Mouse (Mus musculus): ENCODE results near the gene Ets2. TPM values are rescaled to one million over a fixed set of nuclear protein-coding genes. Genes with fewer than 3 reads are reported as not detected.

Gene Ets2
- polyA plus RNA-seq, 1 experiment from 2014 or later = 22.8 TPM

DNA sequence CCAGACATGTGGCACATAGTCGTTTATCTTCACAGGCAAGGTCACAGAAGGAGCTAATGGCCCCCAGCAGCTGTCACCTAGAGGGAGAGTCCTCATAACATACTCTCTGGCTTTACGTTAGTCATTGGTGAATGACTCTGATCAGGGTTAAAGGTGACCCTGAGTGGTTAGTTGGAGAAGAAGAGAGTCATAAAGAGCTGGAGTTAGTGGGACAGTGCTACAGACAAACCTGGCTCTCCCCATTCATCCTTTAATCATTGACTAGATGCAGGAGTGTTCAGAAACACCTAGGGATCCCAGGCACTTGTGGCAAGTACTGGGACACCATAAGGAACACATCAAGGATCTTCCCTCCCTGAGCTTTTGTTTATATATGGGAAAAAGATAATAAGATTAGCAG, 16.1 kb upstream of the Ets2 start:
- 44% methylated on average over 2 of the region's 2 CpGs for WGBS
- H3K27ac ChIP-seq (ENCODE audit: low read depth, low read length) = no peak overlapping the region

DNA sequence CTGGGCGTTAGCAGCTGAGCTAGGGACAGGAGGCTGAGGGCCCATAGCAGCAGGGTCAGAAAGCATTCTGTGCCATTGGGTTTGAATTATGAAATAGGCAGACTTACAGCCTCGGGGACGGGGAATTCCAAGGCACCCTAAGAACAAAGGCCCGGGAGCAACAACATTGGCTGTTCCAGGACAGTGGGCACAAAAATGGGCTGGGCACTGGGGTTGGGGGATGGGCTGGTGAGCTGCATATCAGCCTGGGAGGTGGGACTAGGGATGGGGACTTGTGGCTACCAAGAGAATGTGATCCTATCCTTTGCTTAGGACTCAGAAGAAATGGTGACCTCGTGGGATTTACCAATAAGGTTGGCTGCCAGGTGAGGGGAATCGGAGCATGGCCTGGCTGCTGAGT, 15.6 kb upstream of the Ets2 start:
- H3K27me3 ChIP-seq (ENCODE audit: control insufficient read depth, insufficient read depth, low read length) = no peaks in the 10 kb centered on the region
- no peak for DNase-seq (ENCODE audit: low spot score)
- H3K36me3 ChIP-seq (ENCODE audit: control insufficient read depth, insufficient read depth, low read length) = no peaks in the 10 kb centered on the region
- H3K4me1 ChIP-seq (ENCODE audit: control insufficient read depth, insufficient read depth, low read length) = 0 out of 2 replicates have a peak, but pooled peaks cover 2% of the 10 kb centered on the region
- 73% methylated on average over 6 of the region's 6 CpGs for WGBS
- no peaks in the 10 kb centered on the region for H3K9me3 ChIP-seq (ENCODE audit: control insufficient read depth, low read length)
- H3K4me3 ChIP-seq (ENCODE audit: low read depth, low read length) = no peak overlapping the region
- no peak overlapping the region for H3K9ac ChIP-seq (ENCODE audit: low read length)
- H3K27ac ChIP-seq (ENCODE audit: low read depth, low read length) = no peak overlapping the region
- no peak overlapping the region for H3K4me2 ChIP-seq (ENCODE audit: low read depth)
- ATAC-seq (ENCODE audit: insufficient read depth, low FRiP score, low TSS enrichment) = no peak

More for the DNA sequence above, 16.1 kb upstream of the Ets2 start:
- no peaks in the 10 kb centered on the region for H3K36me3 ChIP-seq (ENCODE audit: control insufficient read depth, insufficient read depth, low read length)
- no peak overlapping the region for H3K4me3 ChIP-seq (ENCODE audit: low read depth, low read length)
- H3K27me3 ChIP-seq (ENCODE audit: control insufficient read depth, insufficient read depth, low read length) = no peaks in the 10 kb centered on the region
- DNase-seq (ENCODE audit: low spot score) (no peak), ATAC-seq (ENCODE audit: insufficient read depth, low FRiP score, low TSS enrichment) (no peak)
- no peak overlapping the region for H3K4me2 ChIP-seq (ENCODE audit: low read depth)
- H3K9me3 ChIP-seq (ENCODE audit: control insufficient read depth, low read length) = no peaks in the 10 kb centered on the region
- H3K9ac ChIP-seq (ENCODE audit: low read length) = no peak overlapping the region
- 0 out of 2 replicates have a peak, but pooled peaks cover 2% of the 10 kb centered on the region for H3K4me1 ChIP-seq (ENCODE audit: control insufficient read depth, insufficient read depth, low read length)

DNA sequence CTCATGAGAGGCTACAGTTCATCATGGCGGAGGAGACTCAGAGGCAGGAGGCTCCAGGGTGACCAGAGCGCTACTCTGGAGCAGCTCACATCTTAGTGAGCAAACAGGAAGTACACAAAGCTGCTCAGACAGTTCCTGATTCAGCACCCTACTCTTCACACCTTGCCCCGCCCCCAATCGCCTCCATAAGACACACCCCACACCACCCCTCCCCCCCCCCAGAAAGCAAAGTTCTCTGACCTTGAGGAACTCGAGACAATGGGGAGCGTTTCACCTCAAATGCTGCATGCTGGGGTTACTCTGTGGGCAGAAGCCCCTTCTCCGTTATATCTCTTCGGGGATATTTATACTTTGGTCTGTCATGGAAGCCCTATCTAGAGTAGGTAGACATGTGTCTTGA, 15.0 kb upstream of the Ets2 start:
- no peaks in the 10 kb centered on the region for H3K27me3 ChIP-seq (ENCODE audit: control insufficient read depth, insufficient read depth, low read length)
- ATAC-seq (ENCODE audit: insufficient read depth, low FRiP score, low TSS enrichment) = no peak
- no peak overlapping the region for H3K9ac ChIP-seq (ENCODE audit: low read length)
- no peaks in the 10 kb centered on the region for H3K9me3 ChIP-seq (ENCODE audit: control insufficient read depth, low read length)
- 89% methylated on average over 8 of the region's 8 CpGs for WGBS
- DNase-seq (ENCODE audit: low spot score) = no peak
- no peaks in the 10 kb centered on the region for H3K36me3 ChIP-seq (ENCODE audit: control insufficient read depth, insufficient read depth, low read length)
- no peak overlapping the region for H3K4me2 ChIP-seq (ENCODE audit: low read depth)
- H3K27ac ChIP-seq (ENCODE audit: low read depth, low read length) = no peak overlapping the region
- 0 out of 2 replicates have a peak, but pooled peaks cover 2% of the 10 kb centered on the region for H3K4me1 ChIP-seq (ENCODE audit: control insufficient read depth, insufficient read depth, low read length)
- no peak overlapping the region for H3K4me3 ChIP-seq (ENCODE audit: low read depth, low read length)

DNA sequence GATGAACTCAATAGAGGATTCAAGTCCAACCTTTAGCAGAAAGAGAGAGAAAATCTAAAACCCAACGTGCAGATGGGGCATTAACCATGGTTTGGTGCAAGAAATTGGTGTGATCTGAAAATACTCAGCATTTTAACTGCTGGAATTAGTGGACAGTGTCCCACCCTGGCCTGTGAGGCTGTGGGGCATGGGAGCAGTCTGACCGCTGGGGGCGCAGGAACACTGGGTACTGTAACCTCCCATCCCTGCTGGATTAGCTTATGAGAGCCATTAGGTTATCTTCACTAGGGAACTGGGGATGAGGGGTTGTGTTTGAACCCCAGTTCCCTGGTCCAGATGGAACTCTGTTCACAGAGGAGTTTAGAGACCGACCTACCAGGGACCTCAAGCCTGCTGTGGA, 13.9 kb upstream of the Ets2 start:
- ATAC-seq (ENCODE audit: insufficient read depth, low FRiP score, low TSS enrichment) (no peak), DNase-seq (ENCODE audit: low spot score) (no peak)
- no peaks in the 10 kb centered on the region for H3K27me3 ChIP-seq (ENCODE audit: control insufficient read depth, insufficient read depth, low read length)
- H3K4me2 ChIP-seq (ENCODE audit: low read depth) = no peak overlapping the region
- no peaks in the 10 kb centered on the region for H3K9me3 ChIP-seq (ENCODE audit: control insufficient read depth, low read length)
- H3K4me1 ChIP-seq (ENCODE audit: control insufficient read depth, insufficient read depth, low read length) = 0 out of 2 replicates have a peak, but pooled peaks cover 2% of the 10 kb centered on the region
- no peak overlapping the region for H3K9ac ChIP-seq (ENCODE audit: low read length)
- H3K36me3 ChIP-seq (ENCODE audit: control insufficient read depth, insufficient read depth, low read length) = no peaks in the 10 kb centered on the region
- WGBS = 76% methylated on average over 4 of the region's 4 CpGs
- H3K27ac ChIP-seq (ENCODE audit: low read depth, low read length) = no peak overlapping the region
- no peak overlapping the region for H3K4me3 ChIP-seq (ENCODE audit: low read depth, low read length)

DNA sequence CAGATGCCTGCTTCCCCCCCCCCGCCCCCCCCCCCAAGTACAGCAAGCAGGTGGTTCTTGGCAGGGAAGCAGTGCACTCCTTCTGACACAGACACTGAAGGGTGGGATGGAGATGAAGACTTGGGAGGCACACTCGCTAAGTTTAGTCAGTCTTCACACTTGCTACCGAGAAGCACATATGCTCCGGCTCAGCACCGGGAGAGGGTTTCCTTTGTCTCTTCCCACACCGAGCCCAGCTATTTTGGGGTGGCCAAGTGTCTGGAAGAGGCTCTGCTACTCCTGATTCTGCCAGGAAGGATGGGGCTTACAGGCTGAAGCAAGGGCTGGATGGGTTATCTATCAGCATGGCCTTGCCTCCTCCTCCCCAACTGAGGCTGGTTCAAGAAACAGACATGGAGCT, 5.3 kb upstream of the Ets2 start:
- Histone ChIP-seq H3K9me3 (ENCODE audit: control insufficient read depth, low read length) (no peaks in the 10 kb centered on the region), H3K9ac (ENCODE audit: low read length) (no peak overlapping the region), H3K36me3 (ENCODE audit: control insufficient read depth, insufficient read depth, low read length) (no peaks in the 10 kb centered on the region), H3K4me3 (ENCODE audit: low read depth, low read length) (no peak overlapping the region), H3K4me2 (ENCODE audit: low read depth) (no peak overlapping the region), H3K27me3 (ENCODE audit: control insufficient read depth, insufficient read depth, low read length) (no peaks in the 10 kb centered on the region), H3K27ac (ENCODE audit: low read depth, low read length) (no peak overlapping the region), H3K4me1 (ENCODE audit: control insufficient read depth, insufficient read depth, low read length) (no peaks in the 10 kb centered on the region)
- 49% methylated on average over 6 of the region's 6 CpGs for WGBS
- no peak for ATAC-seq (ENCODE audit: insufficient read depth, low FRiP score, low TSS enrichment)
- no peak for DNase-seq (ENCODE audit: low spot score)

DNA sequence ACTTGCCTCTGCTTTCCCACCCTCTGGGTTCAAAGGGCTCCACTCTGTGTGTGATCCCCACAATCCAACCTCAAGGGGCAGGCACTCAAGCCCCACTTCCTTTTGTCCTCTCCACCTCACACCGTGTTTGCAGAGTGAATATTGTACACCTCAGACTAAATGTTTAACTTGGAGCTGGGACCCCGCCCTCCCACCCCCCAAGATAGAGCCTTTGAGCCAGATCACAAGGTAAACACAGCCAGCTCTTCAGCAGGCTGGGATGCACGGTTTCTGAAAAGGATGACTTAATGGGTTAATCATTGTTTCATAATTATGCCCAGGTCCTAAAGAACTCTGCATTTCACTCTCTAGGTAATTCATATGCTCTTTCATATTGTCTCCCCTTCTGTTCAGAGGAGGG, 2.2 kb upstream of the Ets2 start:
- H3K27ac ChIP-seq (ENCODE audit: low read depth, low read length) = no peak overlapping the region
- no peak overlapping the region for H3K9ac ChIP-seq (ENCODE audit: low read length)
- no peaks in the 10 kb centered on the region for H3K27me3 ChIP-seq (ENCODE audit: control insufficient read depth, insufficient read depth, low read length)
- WGBS = 57% methylated on average over 3 of the region's 3 CpGs
- no peak overlapping the region for H3K4me3 ChIP-seq (ENCODE audit: low read depth, low read length)
- ATAC-seq (ENCODE audit: insufficient read depth, low FRiP score, low TSS enrichment) (no peak), DNase-seq (ENCODE audit: low spot score) (no peak)
- no peaks in the 10 kb centered on the region for H3K9me3 ChIP-seq (ENCODE audit: control insufficient read depth, low read length)
- no peaks in the 10 kb centered on the region for H3K36me3 ChIP-seq (ENCODE audit: control insufficient read depth, insufficient read depth, low read length)
- H3K4me2 ChIP-seq (ENCODE audit: low read depth) = no peak overlapping the region
- H3K4me1 ChIP-seq (ENCODE audit: control insufficient read depth, insufficient read depth, low read length) = 0 out of 2 replicates have a peak, but pooled peaks cover 2% of the 10 kb centered on the region

DNA sequence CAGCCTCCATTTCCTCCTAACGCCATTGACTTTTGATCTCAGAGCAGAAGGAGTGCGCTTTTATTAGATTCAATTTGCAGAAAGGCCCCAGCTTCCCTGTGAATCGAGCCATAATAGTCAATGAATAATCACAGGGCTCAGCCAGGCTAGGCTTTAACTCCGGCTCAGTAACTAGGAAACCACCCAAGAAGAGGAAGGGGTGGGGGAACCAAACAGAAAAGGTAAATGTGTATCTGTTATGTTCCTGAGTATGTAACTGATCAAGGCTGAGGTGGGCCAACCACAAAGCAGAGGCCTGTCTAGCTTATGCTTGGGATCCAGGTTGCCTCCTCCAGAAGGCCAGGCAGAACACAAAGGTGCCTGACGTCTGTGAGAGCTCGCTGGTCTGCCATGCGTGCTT, 1.7 kb upstream of the Ets2 start:
- 0 out of 2 replicates have a peak, but pooled peaks cover 2% of the 10 kb centered on the region for H3K4me1 ChIP-seq (ENCODE audit: control insufficient read depth, insufficient read depth, low read length)
- H3K36me3 ChIP-seq (ENCODE audit: control insufficient read depth, insufficient read depth, low read length) = no peaks in the 10 kb centered on the region
- ATAC-seq (ENCODE audit: insufficient read depth, low FRiP score, low TSS enrichment) (no peak), DNase-seq (ENCODE audit: low spot score) (no peak)
- no peak overlapping the region for H3K4me3 ChIP-seq (ENCODE audit: low read depth, low read length)
- no peaks in the 10 kb centered on the region for H3K9me3 ChIP-seq (ENCODE audit: control insufficient read depth, low read length)
- H3K9ac ChIP-seq (ENCODE audit: low read length) = no peak overlapping the region
- H3K27me3 ChIP-seq (ENCODE audit: control insufficient read depth, insufficient read depth, low read length) = no peaks in the 10 kb centered on the region
- WGBS = 57% methylated on average over 7 of the region's 7 CpGs
- no peak overlapping the region for H3K4me2 ChIP-seq (ENCODE audit: low read depth)
- no peak overlapping the region for H3K27ac ChIP-seq (ENCODE audit: low read depth, low read length)

DNA sequence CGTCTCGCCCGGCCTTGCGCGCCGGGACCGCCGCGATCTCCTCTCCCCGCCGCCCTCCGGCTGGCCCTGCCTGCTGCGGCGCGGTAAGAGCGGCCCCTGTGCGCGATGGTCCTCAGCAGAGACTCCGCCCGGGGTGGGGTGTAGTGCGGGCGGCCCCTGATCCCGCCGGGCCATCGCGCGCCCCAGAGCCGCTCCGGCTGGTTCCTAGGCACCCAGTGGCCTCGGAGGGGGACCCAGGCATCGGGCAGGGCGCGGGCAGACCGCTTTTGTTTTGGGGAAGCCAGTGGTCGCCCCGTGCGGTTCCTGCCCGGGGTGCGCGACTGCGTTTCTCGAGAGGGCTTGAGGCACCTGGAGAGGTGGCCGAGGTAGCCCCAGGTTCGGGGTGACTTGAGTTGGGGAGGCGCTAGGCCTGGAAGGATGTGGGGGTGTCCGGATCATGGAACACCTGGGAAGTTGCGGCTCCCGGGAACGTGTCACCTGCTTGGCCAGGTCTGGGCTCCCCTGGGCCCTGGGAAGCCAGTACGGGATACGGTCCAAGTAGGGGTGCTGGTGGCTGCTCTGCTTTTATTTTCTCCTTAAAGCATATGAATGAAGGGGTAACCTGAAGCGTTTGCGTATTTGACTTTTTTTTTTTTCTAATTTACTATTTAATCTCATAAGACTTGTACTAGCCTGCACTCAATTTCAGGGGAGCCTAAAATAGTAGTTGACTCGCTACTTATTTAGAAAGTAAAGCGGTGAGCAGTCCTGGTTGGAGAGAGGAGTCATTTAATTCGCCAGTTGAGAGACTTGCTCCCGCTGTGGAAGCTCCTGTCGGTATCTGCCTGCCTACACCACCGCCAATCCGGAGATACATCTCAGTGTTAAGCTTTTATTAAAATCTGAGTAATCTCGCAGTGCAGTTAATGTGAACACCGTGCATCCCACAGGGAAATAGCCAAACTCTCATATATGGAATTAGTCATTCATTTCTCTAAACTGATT, 979 bp downstream of the Ets2 start:
- no peaks in the 10 kb centered on the region; the same call in 1 of the 2 replicates for H3K36me3 ChIP-seq (ENCODE audit: control insufficient read depth, insufficient read depth, low read length)
- 0 out of 2 replicates have a peak, but pooled peaks cover 2% of the 10 kb centered on the region for H3K4me1 ChIP-seq (ENCODE audit: control insufficient read depth, insufficient read depth, low read length)
- peak overlapping the region; percentile 88 for H3K4me2 ChIP-seq (ENCODE audit: low read depth)
- ATAC-seq (ENCODE audit: insufficient read depth, low FRiP score, low TSS enrichment) (peak; percentile 78), DNase-seq (ENCODE audit: low spot score) (no peak)
- H3K9ac ChIP-seq (ENCODE audit: low read length) = peak overlapping the region; percentile 86
- no peaks in the 10 kb centered on the region for H3K9me3 ChIP-seq (ENCODE audit: control insufficient read depth, low read length)
- H3K27ac ChIP-seq (ENCODE audit: low read depth, low read length) = peak overlapping the region; percentile 54; the same call in 1 of the 2 replicates
- H3K4me3 ChIP-seq (ENCODE audit: low read depth, low read length) = peak overlapping the region; percentile 67
- no peaks in the 10 kb centered on the region for H3K27me3 ChIP-seq (ENCODE audit: control insufficient read depth, insufficient read depth, low read length)
- WGBS = 2% methylated on average over 48 of the region's 62 CpGs
